ENCODE assay signal across 8 mouse cellular contexts in the genomic region with DNA sequence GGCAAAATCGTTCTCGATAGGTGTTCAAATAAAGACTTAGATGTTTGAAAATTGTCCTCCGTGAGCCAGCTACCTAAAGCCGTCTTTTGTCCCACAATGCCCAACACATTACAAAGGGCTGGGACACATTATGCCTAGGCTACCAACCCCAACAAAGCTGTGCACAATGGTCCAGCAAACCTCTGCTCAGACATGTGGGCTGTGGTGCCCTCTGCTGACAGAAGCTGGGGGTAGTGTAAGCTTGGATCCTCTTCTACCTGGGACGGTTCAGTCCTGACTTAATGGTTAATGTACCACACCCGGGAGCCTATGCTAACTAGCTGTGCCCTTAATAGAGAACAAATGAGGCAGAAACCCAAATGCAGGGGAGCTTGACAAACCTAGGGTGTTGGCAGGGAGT. TPM values are rescaled to one million over a fixed set of nuclear protein-coding genes. Genes with fewer than 3 reads are reported as not detected.
DNase-seq lines count a peak whose midpoint lies in the region; ATAC-seq and TF ChIP-seq lines count a peak whose summit lies in the region.

No protein-coding gene starts in this region.

- peak; percentile 58 for DNase-seq in heart, postnatal 4 days
- DNase-seq in heart, adult 18-20 months = no peak
- DNase-seq in adrenal gland, postnatal 36 days = peak; percentile 64 to 66
- DNase-seq in hindbrain, embryonic 10.5 days (ENCODE audit: low spot score) = peak; percentile 36
- DNase-seq in liver, postnatal 0 days = peak; percentile 55
- peak; percentile 54 for DNase-seq in splenic B cell, adult 2 months (ENCODE audit: low read depth, low spot score)
- DNase-seq in gastrocnemius, postnatal 10 days = no peak

- no peak overlapping the region for H3K4me2 ChIP-seq in liver, postnatal 0 days (ENCODE audit: low read depth, low read length)

- no peaks in the 10 kb centered on the region for H3K9me3 ChIP-seq in E14TG2a.4 (ENCODE audit: low read length)
- H3K9me3 ChIP-seq in hindbrain, embryonic 10.5 days = no peaks in the 10 kb centered on the region
- no peaks in the 10 kb centered on the region for H3K9me3 ChIP-seq in liver, postnatal 0 days (ENCODE audit: low read length)

- H3K4me3 ChIP-seq in E14TG2a.4 (replicated peaks; ENCODE audit: low read length) = no peak overlapping the region; the same call in 1 of the 2 replicates
- no peak overlapping the region for H3K4me3 ChIP-seq in hindbrain, embryonic 10.5 days
- no peak overlapping the region for H3K4me3 ChIP-seq in liver, postnatal 0 days (ENCODE audit: low read depth, low read length)

- no peak for ATAC-seq in liver, postnatal 0 days

- TF ChIP-seq CTCF in E14TG2a.4 (conservative IDR thresholded peaks at IDR 0.05; ENCODE audit: low read length) = peak; percentile 51
- peak; percentile 83 for TF ChIP-seq CTCF in liver, postnatal 0 days (IDR thresholded peaks at IDR 0.05; ENCODE audit: low read depth)

- no peak overlapping the region for H3K27ac ChIP-seq in hindbrain, embryonic 10.5 days
- H3K27ac ChIP-seq in liver, postnatal 0 days (ENCODE audit: low read depth) = no peak overlapping the region

- H3K4me1 ChIP-seq in E14TG2a.4 (replicated peaks; ENCODE audit: low read depth, low read length) = peaks cover 96% of the 10 kb centered on the region
- peaks cover 20% of the 10 kb centered on the region for H3K4me1 ChIP-seq in hindbrain, embryonic 10.5 days (replicated peaks)
- H3K4me1 ChIP-seq in liver, postnatal 0 days (ENCODE audit: insufficient read depth) = peaks cover 21% of the 10 kb centered on the region

- H3K36me3 ChIP-seq in E14TG2a.4 (ENCODE audit: insufficient read depth, low read length) = peaks cover 47% of the 10 kb centered on the region
- H3K36me3 ChIP-seq in hindbrain, embryonic 10.5 days = peaks cover 15% of the 10 kb centered on the region
- peaks cover 26% of the 10 kb centered on the region for H3K36me3 ChIP-seq in liver, postnatal 0 days (replicated peaks; ENCODE audit: insufficient read depth, low read length)
- H3K36me3 ChIP-seq in splenic B cell, adult 2 months (ENCODE audit: control insufficient read depth, insufficient read depth, low read length, poor library complexity, severe bottlenecking) = peaks cover 14% of the 10 kb centered on the region

- 53% methylated on average over 6 of the region's 6 CpGs for WGBS in hindbrain, embryonic 10.5 days
- 62% methylated on average over 6 of the region's 6 CpGs for WGBS in liver, postnatal 0 days (ENCODE audit: insufficient replicate concordance)

- no peak overlapping the region for H3K9ac ChIP-seq in liver, postnatal 0 days (replicated peaks)

- H3K27me3 ChIP-seq in E14TG2a.4 (ENCODE audit: insufficient read depth, low read length) = peaks cover 4% of the 10 kb centered on the region; the same call in 1 of the 2 replicates
- H3K27me3 ChIP-seq in hindbrain, embryonic 10.5 days (ENCODE audit: insufficient read depth, poor library complexity, severe bottlenecking) = 0 out of 2 replicates have a peak, but pooled peaks cover 9% of the 10 kb centered on the region
- H3K27me3 ChIP-seq in liver, postnatal 0 days (ENCODE audit: insufficient read depth, low read length) = no peaks in the 10 kb centered on the region
- no peaks in the 10 kb centered on the region; the same call in 1 of the 2 replicates for H3K27me3 ChIP-seq in splenic B cell, adult 2 months (ENCODE audit: control insufficient read depth, insufficient read depth, low read length, poor library complexity, severe bottlenecking)

- no peak for TF ChIP-seq EP300 in liver, postnatal 0 days (IDR thresholded peaks at IDR 0.05; ENCODE audit: low read depth)

RNA-seq across cellular contexts. Expression of gene Islr2, which starts 12.3 kb away (rescaled TPM):
- total RNA-seq in heart, postnatal 4 days (2021) = under 1 TPM; 0.83 to 0.86 TPM
- total RNA-seq in heart, adult 18-20 months (2021) = 1 to 10 TPM in 1 of 2 experiments, under 1 TPM in 1; 0.42 to 1.7 TPM
- total RNA-seq in adrenal gland, postnatal 36 days (2021) = 1 to 10 TPM; 2.3 to 3.3 TPM
- 1.5 and 6.6 TPM in 2 replicates for polyA plus RNA-seq in hindbrain, embryonic 10.5 days (2016; fragmentation: Nextera tagmentation; extraction: Ambion mirVana)
- polyA plus RNA-seq in liver, postnatal 0 days (2015; fragmentation: Nextera tagmentation; extraction: Ambion mirVana) = not detected in 2 replicates
- total RNA-seq in gastrocnemius, postnatal 10 days (2021) = 1 to 10 TPM; 4.3 to 4.5 TPM

RNA-seq across cellular contexts. Expression of gene Islr, which starts 12.3 kb away (rescaled TPM):
- total RNA-seq in heart, postnatal 4 days (2021) = 10 to 100 TPM; 25.4 to 31.0 TPM
- 10 to 100 TPM; 19.2 to 19.8 TPM for total RNA-seq in heart, adult 18-20 months (2021)
- total RNA-seq in adrenal gland, postnatal 36 days (2021) = 10 to 100 TPM; 23.7 to 32.1 TPM
- polyA plus RNA-seq in hindbrain, embryonic 10.5 days (2016; fragmentation: Nextera tagmentation; extraction: Ambion mirVana) = 9.9 and 14.0 TPM in 2 replicates
- 2.9 and 3.0 TPM in 2 replicates for polyA plus RNA-seq in liver, postnatal 0 days (2015; fragmentation: Nextera tagmentation; extraction: Ambion mirVana)
- 100 to 1,000 TPM in 1 of 2 experiments, 10 to 100 TPM in 1; 98.8 to 119 TPM for total RNA-seq in gastrocnemius, postnatal 10 days (2021)

RNA-seq across cellular contexts. Expression of gene Pml, which starts 33.2 kb away (rescaled TPM):
- total RNA-seq in heart, postnatal 4 days (2021) = 10 to 100 TPM; 15.3 to 17.6 TPM
- total RNA-seq in heart, adult 18-20 months (2021) = 1 to 10 TPM; 8.1 to 8.8 TPM
- 10 to 100 TPM; 22.4 to 24.2 TPM for total RNA-seq in adrenal gland, postnatal 36 days (2021)
- 9.5 and 13.5 TPM in 2 replicates for polyA plus RNA-seq in hindbrain, embryonic 10.5 days (2016; fragmentation: Nextera tagmentation; extraction: Ambion mirVana)
- 8.4 and 8.5 TPM in 2 replicates for polyA plus RNA-seq in liver, postnatal 0 days (2015; fragmentation: Nextera tagmentation; extraction: Ambion mirVana)
- 10 to 100 TPM in 1 of 2 experiments, 1 to 10 TPM in 1; 7.3 to 12.6 TPM for total RNA-seq in gastrocnemius, postnatal 10 days (2021)

RNA-seq across cellular contexts. Expression of gene Stoml1, which starts 36.6 kb away (rescaled TPM):
- total RNA-seq in heart, postnatal 4 days (2021) = 10 to 100 TPM; 14.2 to 17.1 TPM
- total RNA-seq in heart, adult 18-20 months (2021) = 10 to 100 TPM; 10.2 to 10.5 TPM
- 10 to 100 TPM; 15.7 to 19.2 TPM for total RNA-seq in adrenal gland, postnatal 36 days (2021)
- polyA plus RNA-seq in hindbrain, embryonic 10.5 days (2016; fragmentation: Nextera tagmentation; extraction: Ambion mirVana) = 27.7 and 39.8 TPM in 2 replicates
- polyA plus RNA-seq in liver, postnatal 0 days (2015; fragmentation: Nextera tagmentation; extraction: Ambion mirVana) = 5.6 and 6.7 TPM in 2 replicates
- total RNA-seq in gastrocnemius, postnatal 10 days (2021) = 10 to 100 TPM in 1 of 2 experiments, 1 to 10 TPM in 1; 9.1 to 12.3 TPM

Comparison
In these comparisons a context has a peak if more than half of its experiments do, and no peak if none do; other contexts are left out.
1. DNase-seq: peak in heart, postnatal 4 days (single experiment), adrenal gland, postnatal 36 days (2 of 2), hindbrain, embryonic 10.5 days (single experiment), liver, postnatal 0 days (single experiment) and splenic B cell, adult 2 months (single experiment); none in heart, adult 18-20 months (0 of 2) and gastrocnemius, postnatal 10 days (single experiment).